ENCODE assay signal across 24 mouse cellular contexts in the genomic region with DNA sequence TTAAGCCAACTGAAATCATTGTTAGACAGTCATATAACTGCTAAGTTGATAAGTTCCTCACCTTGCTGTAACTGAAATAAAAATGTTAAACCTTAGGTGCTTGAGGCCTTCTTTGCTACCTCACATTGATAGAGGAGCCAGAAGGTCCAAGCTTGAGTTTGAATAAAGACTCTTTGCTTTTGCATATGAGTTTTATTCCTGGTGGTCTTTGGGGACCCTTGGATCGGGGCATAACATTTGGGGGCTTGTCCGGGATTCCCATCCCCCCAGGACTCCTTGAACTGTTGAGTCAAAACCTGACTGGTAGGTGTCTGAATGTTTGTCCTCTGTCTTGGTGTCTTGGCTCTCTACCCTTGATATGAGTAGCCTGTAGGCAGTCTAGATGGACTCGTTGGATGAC. TPM values are rescaled to one million over a fixed set of nuclear protein-coding genes. Genes with fewer than 3 reads are reported as not detected.
A peak's percentile ranks its signal among the peaks of the same experiment; 100 is the strongest.
DNase-seq lines count a peak whose midpoint lies in the region; ATAC-seq and TF ChIP-seq lines count a peak whose summit lies in the region.
"Had no signal": no experiment of that assay in that cellular context is flagged by ENCODE, and none has a peak within 500 bp of the region (broad histone marks: within the 10 kb centered on the region; RNA-seq: fewer than 3 reads in every experiment).

No protein-coding gene starts in this region.

- no peak for TF ChIP-seq CTCF in CH12.LX (conservative IDR thresholded peaks at IDR 0.05 in 1 of 2, IDR thresholded peaks at IDR 0.05 in 1 of 2; ENCODE audit: low read depth in 2 of 2, low read length in 2 of 2)

- no peaks in the 10 kb centered on the region for H3K27me3 ChIP-seq in megakaryocyte, embryonic 14.5 days (replicated peaks)
- H3K27me3 ChIP-seq in CH12.LX (replicated peaks), result no peaks in the 10 kb centered on the region
- H3K27me3 ChIP-seq in hindbrain, embryonic 10.5 days (ENCODE audit: insufficient read depth, poor library complexity, severe bottlenecking), result no peaks in the 10 kb centered on the region
- H3K27me3 ChIP-seq: embryonic facial prominence, embryonic 12.5 days; heart, embryonic 12.5 days; neural tube, embryonic 12.5 days had no signal

- no peak for TF ChIP-seq POLR2A in CH12.LX (IDR thresholded peaks at IDR 0.05; ENCODE audit: low read depth, low read length)

- dilution Hi-C loops in CH12.LX (cut with MboI; ENCODE audit: extremely low pct_ligation_motif_present, extremely low pct_unique_long_range_greater_than_20kb, low sequenced_read_pairs), result no loop called here

- peaks cover 20% of the 10 kb centered on the region for H3K4me1 ChIP-seq in megakaryocyte, embryonic 14.5 days
- peaks cover 0 to 11% of the 10 kb centered on the region in 2 experiments; a peak in 3 of 4 replicates for H3K4me1 ChIP-seq in CH12.LX (ENCODE audit: control insufficient read depth in 1 of 2, insufficient read depth in 2 of 2)
- H3K4me1 ChIP-seq in hindbrain, embryonic 10.5 days (replicated peaks), result peaks cover 16% of the 10 kb centered on the region

- no peak for ATAC-seq in megakaryocyte, adult 5-6 weeks (ENCODE audit: poor library complexity, severe bottlenecking)
- ATAC-seq: forebrain, embryonic 14.5 days; hindbrain, postnatal 0 days; intestine, embryonic 16.5 days had no signal

- peaks cover 55% of the 10 kb centered on the region for H3K9me3 ChIP-seq in megakaryocyte, embryonic 14.5 days
- H3K9me3 ChIP-seq in CH12.LX (replicated peaks; ENCODE audit: low read length), result peaks cover 29% of the 10 kb centered on the region
- H3K9me3 ChIP-seq in hindbrain, embryonic 10.5 days, result peaks cover 48% of the 10 kb centered on the region

- peaks cover 40% of the 10 kb centered on the region for H3K36me3 ChIP-seq in megakaryocyte, embryonic 14.5 days (replicated peaks; ENCODE audit: low read length)
- peaks cover 4 to 37% of the 10 kb centered on the region in 2 experiments for H3K36me3 ChIP-seq in CH12.LX (replicated peaks in 1 of 2; ENCODE audit: control insufficient read depth in 1 of 2, insufficient read depth in 1 of 2, low read length in 1 of 2)
- peaks cover 23% of the 10 kb centered on the region for H3K36me3 ChIP-seq in hindbrain, embryonic 10.5 days

- H3K4me3 ChIP-seq in megakaryocyte, embryonic 14.5 days (replicated peaks), result peak overlapping the region; percentile 5
- peak overlapping the region in 1 of 3 experiments; percentile 11 for H3K4me3 ChIP-seq in CH12.LX (replicated peaks in 1 of 3; ENCODE audit: low read depth in 2 of 3, low read length in 2 of 3, poor library complexity in 1 of 3)
- no peak overlapping the region for H3K4me3 ChIP-seq in hindbrain, embryonic 10.5 days
- H3K4me3 ChIP-seq: embryonic facial prominence, embryonic 12.5 days; heart, adult 2 months; heart, embryonic 12.5 days; myocyte; neural tube, embryonic 12.5 days had no signal

- DNase-seq in adrenal gland, postnatal 10 days, result peak; percentile 7
- DNase-seq in adrenal gland, postnatal 4 days (ENCODE audit: low spot score in 2 of 2), result no peak
- DNase-seq in CH12.LX (ENCODE audit: extremely low read depth), result no peak
- DNase-seq in ZHBTc4 (ENCODE audit: low read depth, low spot score), result peak; percentile 35
- DNase-seq in hindbrain, embryonic 10.5 days (ENCODE audit: low spot score), result no peak
- DNase-seq: adrenal gland, adult 8-10 months; cerebellum, adult 11 months; cerebellum, adult 9-11 months; embryo, embryonic 11 days; gastrocnemius, postnatal 36 days; heart, adult 2 months; kidney, adult 9 months; kidney, postnatal 10 days; layer of hippocampus, adult 9-11 months; lung, postnatal 36 days had no signal

- TF ChIP-seq RAD21 in CH12.LX (IDR thresholded peaks at IDR 0.05; ENCODE audit: low read depth, low read length), result no peak

- WGBS in hindbrain, embryonic 10.5 days, result 97% methylated on average over 3 of the region's 3 CpGs

- in situ Hi-C loops in CH12.LX (cut with MboI; ENCODE audit: low pct_ligation_motif_present, low pct_unique_long_range_greater_than_20kb, low sequenced_read_pairs), result no loop called here

- no peak overlapping the region for H3K4me2 ChIP-seq in CH12.LX (ENCODE audit: insufficient read depth, low read depth, poor library complexity, severe bottlenecking)
- H3K4me2 ChIP-seq: embryonic facial prominence, embryonic 12.5 days; heart, embryonic 12.5 days; neural tube, embryonic 12.5 days had no signal

- H3K9ac ChIP-seq in CH12.LX (ENCODE audit: insufficient read depth, low read depth), result no peak overlapping the region
- H3K9ac ChIP-seq: embryonic facial prominence, embryonic 12.5 days; heart, embryonic 12.5 days; neural tube, embryonic 12.5 days had no signal

- no peak for TF ChIP-seq EP300 in CH12.LX (IDR thresholded peaks at IDR 0.05; ENCODE audit: low read length)

- no peak overlapping the region for H3K27ac ChIP-seq in CH12.LX (ENCODE audit: insufficient read depth, low read depth)
- H3K27ac ChIP-seq in hindbrain, embryonic 10.5 days, result no peak overlapping the region
- H3K27ac ChIP-seq: embryonic facial prominence, embryonic 12.5 days; heart, adult 2 months; hindbrain, postnatal 0 days; neural tube, embryonic 12.5 days had no signal

- H3K79me2 ChIP-seq in CH12.LX (replicated peaks; ENCODE audit: control insufficient read depth, extremely low read depth, insufficient read depth, poor library complexity, severe bottlenecking), result peaks cover 23% of the 10 kb centered on the region

TF ChIP-seq in CH12.LX, 34 proteins besides CTCF, POLR2A, EP300 and RAD21:
- no peak for TF ChIP-seq BHLHE40 (IDR thresholded peaks at IDR 0.05; ENCODE audit: low read depth, low read length)
- 0 out of 2 replicates have a peak, but pooled peaks have one; percentile 41 for TF ChIP-seq CHD2 (IDR thresholded peaks at IDR 0.05; ENCODE audit: low read length)

RNA-seq across cellular contexts. Expression of a gene that starts 2.3 kb away (rescaled TPM):
- 10 to 100 TPM; 21.3 to 25.5 TPM for total RNA-seq in adrenal gland, postnatal 10 days (2021)
- total RNA-seq in adrenal gland, postnatal 4 days (2021), result 10 to 100 TPM; 27.4 to 29.4 TPM
- polyA plus RNA-seq in megakaryocyte, embryonic 14.5 days (2012; ENCODE audit: insufficient read depth, low replicate concordance), result 1.7 and 23.4 TPM in 2 replicates
- total RNA-seq in megakaryocyte, adult 5-6 weeks (2015), result 20.1 and 21.2 TPM in 2 replicates
- 46.7 and 61.8 TPM in 2 replicates for total RNA-seq in megakaryocyte, adult 5-6 weeks (2017)
- total RNA-seq in CH12.LX (2012; rRNA removed) (48.6 and 62.7 TPM in 2 replicates), CH12.LX (2014; rRNA removed) (151 and 176 TPM in 2 replicates)
- 99.1 and 104 TPM in 2 replicates for polyA plus RNA-seq in CH12.LX (2012; ENCODE audit: insufficient read length, low read depth)
- 35.8 and 46.4 TPM in 2 replicates for polyA plus RNA-seq in hindbrain, embryonic 10.5 days (2016; fragmentation: Nextera tagmentation; extraction: Ambion mirVana)

Comparison
In these comparisons a context has a peak if more than half of its experiments do, and no peak if none do; other contexts are left out.
1. DNase-seq: peak in adrenal gland, postnatal 10 days (single experiment) and ZHBTc4 (single experiment); none in adrenal gland, postnatal 4 days (0 of 2), CH12.LX (single experiment) and hindbrain, embryonic 10.5 days (single experiment).